Mouse (Mus musculus): ENCODE results near the gene Gm20767.
"Not testable (repeated sequence)": the region's sequence is repeated elsewhere in the genome, so short reads cannot be mapped to it uniquely, and the experiment has no call there.

Gm20767 gene

DNA sequence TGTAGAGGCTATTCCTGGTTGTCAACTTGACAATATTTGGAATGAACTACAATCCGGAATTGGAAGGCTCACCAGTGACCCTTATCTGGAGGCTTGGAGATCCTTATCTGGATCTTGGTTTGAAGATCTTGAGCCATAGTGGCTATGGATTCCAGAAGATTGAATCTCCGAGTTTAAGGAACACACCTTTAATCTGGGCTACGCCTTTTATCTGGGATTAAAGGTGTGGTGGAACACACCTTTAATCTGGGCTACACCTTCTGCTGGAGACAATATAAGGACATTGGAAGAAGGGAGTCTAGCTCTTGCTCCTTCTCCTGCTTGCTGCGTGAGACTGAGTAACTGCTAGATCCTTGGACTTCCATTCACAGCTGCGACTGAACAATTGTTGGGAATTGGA lies at the start of gene Gm20767:
TSS of gene Gm20767 (plus strand) at position 301 of the 400 bp plus-strand sequence.
- not testable (repeated sequence) for DNase-seq

- not testable (repeated sequence) for DNase-seq
Measured at GRCm38 (mm10) chr13:120092950-120093349, 47.1 kb upstream of the Gm20767 start.

DNA sequence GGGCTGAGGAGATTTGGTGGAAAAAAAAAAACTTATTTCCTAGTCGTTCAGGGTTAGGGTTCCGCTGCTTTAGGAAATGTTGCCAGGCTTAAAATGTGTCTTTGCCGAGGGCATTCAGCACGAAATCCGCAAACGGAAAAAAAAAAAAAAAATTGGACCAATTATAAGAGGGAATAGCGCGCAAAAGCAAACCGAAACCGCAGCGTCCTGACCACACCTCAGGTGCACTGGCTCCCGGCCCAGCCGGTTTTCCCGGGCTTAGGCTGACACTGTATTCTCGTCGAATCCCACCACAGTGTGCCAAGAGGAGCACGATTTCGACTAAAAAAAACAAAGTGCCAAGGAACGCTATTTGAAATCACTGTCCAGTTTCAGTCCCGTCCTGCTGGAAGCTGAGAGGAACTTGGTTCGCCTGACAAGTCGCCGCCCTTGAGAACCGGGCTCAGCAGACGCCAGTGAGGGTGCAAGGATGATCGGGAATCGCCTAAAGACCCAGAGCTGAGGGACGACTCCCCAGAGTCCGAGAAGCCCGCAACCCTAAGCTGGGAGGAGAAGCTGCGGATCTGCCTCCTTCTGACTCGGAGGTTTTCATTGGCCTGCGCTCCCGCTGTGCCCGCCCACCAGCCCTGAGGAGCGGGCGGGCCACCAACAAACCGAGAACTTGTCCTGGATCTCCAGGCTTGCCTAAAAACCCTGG lies 43.7 kb upstream of the Gm20767 start:
- DNase-seq: not testable (repeated sequence)

DNA sequence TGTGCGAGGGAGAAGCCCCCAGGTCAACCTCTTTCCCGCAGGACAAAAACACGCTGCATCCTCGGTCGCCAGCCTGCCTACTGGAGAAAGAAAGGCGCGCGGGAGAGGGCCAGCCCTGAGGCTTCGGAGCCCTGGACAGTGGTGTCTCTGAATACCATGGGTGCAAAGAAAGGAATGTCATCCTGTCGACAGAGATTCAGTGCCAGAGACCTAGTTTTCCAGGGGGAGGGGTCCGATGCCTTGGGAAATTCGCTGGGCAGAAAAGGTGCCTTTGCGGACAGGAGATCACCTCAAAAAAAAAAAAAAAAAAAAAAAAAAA lies 43.1 kb upstream of the Gm20767 start:
- DNase-seq: not testable (repeated sequence)

DNA sequence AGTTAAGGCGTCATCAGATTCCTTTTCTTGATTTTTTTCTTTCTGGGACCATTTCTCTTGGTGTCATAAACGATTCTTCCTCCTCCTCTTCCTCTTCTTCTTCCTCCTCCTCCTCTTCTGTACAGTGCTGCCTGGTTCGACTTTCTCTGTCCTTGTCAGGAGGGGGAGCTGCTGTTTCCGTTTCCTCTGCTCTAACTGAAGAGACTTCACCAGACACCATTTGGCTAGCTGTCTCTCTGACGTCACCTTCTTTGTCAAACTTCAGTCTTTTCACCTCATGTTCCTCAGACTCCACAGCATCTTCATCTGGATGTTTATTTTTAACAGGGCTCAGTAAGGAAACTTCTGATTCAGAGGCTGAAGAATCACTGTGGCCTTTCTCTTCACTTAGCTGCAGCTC lies 40.7 kb upstream of the Gm20767 start:
- DNase-seq: not testable (repeated sequence)

- not testable (repeated sequence) for DNase-seq
Measured at GRCm38 (mm10) chr13:120106504-120106903, 33.5 kb upstream of the Gm20767 start.

DNA sequence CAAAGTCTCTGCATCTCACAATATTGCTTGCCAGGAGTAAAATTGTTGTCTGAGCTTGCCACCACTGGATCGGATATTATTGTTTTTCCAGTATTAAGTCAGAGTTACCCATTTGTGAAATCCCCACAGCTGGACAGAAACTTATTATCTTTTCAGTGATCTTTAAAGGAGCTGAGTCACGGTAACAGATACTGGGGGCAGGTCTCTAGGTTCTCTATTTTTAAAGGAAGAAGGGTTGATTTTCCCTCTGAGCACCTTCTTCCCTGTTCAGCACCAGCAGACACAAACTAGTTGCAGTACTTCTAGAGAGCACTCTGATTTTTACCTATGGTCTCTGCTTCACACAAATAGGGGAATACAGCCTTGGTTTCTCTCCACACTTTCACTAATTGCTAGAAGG lies 33.0 kb upstream of the Gm20767 start:
- DNase-seq: not testable (repeated sequence)

DNA sequence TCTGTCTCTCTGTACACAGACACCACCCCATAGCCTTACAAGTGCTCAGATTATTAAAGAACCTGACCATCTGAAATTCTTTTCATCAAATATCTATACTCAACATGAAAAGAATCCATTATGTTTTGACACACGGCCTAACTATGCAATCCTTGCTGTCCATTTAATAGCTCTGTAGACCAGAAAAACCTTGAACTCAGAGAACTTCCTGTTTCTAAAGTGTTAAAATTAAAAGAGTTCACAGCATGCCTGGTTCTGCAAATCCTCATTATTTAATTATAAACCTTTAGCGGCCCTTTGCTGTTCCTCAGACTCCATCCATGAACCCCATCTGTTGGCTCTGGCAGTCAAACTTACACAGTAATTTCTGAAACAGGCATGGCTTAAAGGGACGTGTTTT lies 2.3 kb downstream of the Gm20767 start:
- not testable (repeated sequence) for DNase-seq

DNA sequence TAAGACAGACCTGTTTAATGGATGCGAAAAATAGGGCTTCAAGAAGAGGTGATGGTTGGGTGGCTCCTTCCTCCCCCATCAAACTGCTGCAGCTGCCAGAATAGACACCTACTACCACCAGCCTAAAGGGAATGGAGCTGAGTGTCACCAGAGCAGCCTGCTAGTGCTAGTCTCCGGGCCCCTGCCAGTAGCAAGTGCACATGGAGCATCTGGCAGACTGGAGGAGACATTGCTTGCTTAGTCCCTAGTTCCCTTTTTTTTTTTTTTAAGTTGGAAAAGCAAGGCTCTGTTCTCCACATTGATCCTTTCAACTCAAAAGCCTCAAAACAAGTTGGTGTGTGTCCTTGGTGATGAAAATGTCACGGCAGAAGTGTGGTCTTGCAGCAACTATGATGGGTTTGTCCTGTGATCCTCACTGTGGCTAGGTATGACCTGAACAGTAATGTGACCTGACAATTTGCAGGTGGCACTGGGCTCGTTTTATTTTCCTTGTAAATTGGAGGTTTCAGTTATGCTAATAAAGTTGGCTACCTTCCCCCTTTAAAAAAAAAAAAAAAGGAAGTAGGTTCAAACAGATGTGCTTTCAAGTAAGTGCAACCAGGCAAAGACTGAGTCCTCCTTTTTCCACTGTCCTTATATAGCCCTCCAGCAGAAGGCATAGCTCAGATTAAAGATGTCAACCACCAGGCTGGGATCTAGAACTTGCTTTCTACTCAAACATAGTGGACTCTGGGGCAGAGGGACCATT lies 9.8 kb downstream of the Gm20767 start:
- not testable (repeated sequence) for DNase-seq

GRCm38 (mm10) chr13:120150589-120150988 lies 10.5 kb downstream of the Gm20767 start:
- peak; percentile 80 for DNase-seq

GRCm38 (mm10) chr13:120168301-120168700 lies 28.3 kb downstream of the Gm20767 start:
- DNase-seq: not testable (repeated sequence)

DNA sequence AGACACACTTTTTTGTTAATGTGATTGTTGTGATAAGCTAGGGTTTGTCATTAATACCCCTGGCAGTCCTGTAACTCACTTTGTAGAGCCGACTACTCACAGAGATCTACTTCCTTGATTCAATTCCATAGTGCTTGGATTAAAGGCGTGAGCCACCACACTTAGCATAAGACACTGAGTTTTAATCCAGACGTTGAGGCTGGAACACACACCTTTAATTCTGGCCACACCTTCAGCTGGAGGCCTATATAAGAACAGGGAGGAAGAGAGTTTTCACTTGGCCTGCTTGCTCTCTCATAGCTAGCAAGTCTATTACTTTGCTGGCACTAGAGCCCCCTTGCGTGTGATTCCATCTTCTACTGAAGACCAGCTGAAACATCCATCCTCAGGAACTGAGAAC lies 32.1 kb downstream of the Gm20767 start, which contains the start of gene Gm21818:
TSS of gene Gm21818 (plus strand) at position 301 of the 400 bp plus-strand sequence.
- not testable (repeated sequence) for DNase-seq

DNA sequence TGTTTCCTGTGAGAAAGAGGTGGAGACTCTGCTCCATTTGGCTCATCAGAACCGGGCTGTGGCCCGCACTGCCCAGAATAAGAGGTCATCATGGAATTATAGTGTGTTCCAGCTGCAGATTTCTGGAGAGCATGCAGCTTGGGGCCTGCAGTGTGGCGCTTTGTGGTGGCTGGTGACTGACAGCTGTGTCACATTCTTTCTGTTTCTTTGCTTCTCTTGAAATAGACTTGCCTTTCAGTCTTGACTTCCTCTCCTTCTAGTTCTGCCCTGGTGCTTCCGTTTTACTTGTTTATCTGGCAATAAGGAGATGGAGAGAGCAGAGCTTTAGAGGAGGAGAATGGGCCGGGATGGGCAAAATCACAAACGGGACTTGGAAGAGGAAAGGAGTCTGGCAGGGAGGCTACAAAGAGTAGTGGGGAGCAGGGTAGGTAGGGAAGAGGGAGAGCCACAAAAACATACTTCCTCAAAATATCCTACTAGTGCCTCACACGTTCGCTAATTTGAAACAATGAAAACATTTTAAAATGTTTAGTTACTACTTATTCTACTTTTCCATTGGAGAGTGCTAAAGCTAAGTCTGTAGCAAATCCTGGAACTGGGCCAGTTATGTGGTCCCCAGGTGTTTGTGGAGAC lies 56.3 kb downstream of the Gm20767 start:
- not testable (repeated sequence) for DNase-seq

Data from heart, adult 11 months (tissue).